Mouse (Mus musculus): ENCODE data around the gene Gm14180. TPM values are rescaled to one million over a fixed set of nuclear protein-coding genes. Genes with fewer than 3 reads are reported as not detected.

Gm14180 gene
- polyA plus RNA-seq (2012; rRNA removed; ENCODE audit: low replicate concordance): not detected in 2 replicates

GRCm38 (mm10) chr11:99734190-99734589 lies at the start of gene Gm14180:
Gm14180 (minus strand) TSS chr11:99734290.

GRCm38 (mm10) chr11:99780604-99781003 lies 46.5 kb upstream of the Gm14180 start, which contains the start of gene Krtap4-8:
Krtap4-8 (minus strand) TSS chr11:99780704.

GRCm38 (mm10) chr11:99772813-99773212 lies 38.7 kb upstream of the Gm14180 start, which contains the start of gene Gm11595:
Gm11595 (minus strand) TSS chr11:99772913.

DNA sequence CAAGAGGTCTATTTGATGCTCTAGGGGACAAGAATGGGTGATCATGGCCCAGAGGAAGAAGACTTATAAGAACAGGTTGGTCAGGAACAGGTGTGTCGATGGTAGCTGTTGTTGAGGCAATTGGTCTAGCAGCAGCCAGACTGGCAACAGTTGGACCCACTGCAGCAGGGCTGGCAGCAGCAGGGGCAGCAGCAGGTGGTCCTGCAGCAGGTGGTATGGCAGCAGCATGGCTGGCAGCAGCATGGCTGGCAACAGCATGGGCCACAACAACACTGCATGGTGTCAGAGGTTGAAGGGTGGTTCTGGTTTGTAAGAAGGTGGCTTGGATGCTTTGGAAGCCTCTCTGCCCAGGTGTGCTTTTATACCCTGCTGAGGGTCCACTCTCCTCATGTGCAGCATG lies 43.6 kb downstream of the Gm14180 start, which contains the start of gene Gm14190:
Gene Gm14190 (minus strand): TSS at position 278 of the 400 bp plus-strand sequence.

Other genes starting within 250 kb of the Gm14180 start
- gene Krt23, start 241.2 kb downstream of the Gm14180 start, polyA plus RNA-seq (2012; rRNA removed; ENCODE audit: low replicate concordance): 2.5 and 23.6 TPM in 2 replicates
- gene Krt39, start 213.0 kb downstream of the Gm14180 start, polyA plus RNA-seq (2012; rRNA removed; ENCODE audit: low replicate concordance): not detected in 2 replicates
- gene Krt40, start 191.1 kb downstream of the Gm14180 start, polyA plus RNA-seq (2012; rRNA removed; ENCODE audit: low replicate concordance): not detected in 2 replicates
- gene Krtap3-3, start 183.4 kb downstream of the Gm14180 start, polyA plus RNA-seq (2012; rRNA removed; ENCODE audit: low replicate concordance): not detected in 2 replicates
- not detected in 2 replicates for gene Krtap3-2, start 177.4 kb downstream of the Gm14180 start, polyA plus RNA-seq (2012; rRNA removed; ENCODE audit: low replicate concordance)
- not detected in 2 replicates for gene Gm11939, start 174.8 kb downstream of the Gm14180 start, polyA plus RNA-seq (2012; rRNA removed; ENCODE audit: low replicate concordance)
- 0.21 TPM in 1 of 2 replicates, not detected in the other for gene Krtap3-1, start 167.7 kb downstream of the Gm14180 start, polyA plus RNA-seq (2012; rRNA removed; ENCODE audit: low replicate concordance)
- not detected in 2 replicates for gene Krtap1-5, start 153.3 kb downstream of the Gm14180 start, polyA plus RNA-seq (2012; rRNA removed; ENCODE audit: low replicate concordance)
- gene Krtap1-4, start 150.6 kb downstream of the Gm14180 start, polyA plus RNA-seq (2012; rRNA removed; ENCODE audit: low replicate concordance): not detected in 2 replicates
- not detected in 2 replicates for gene Krtap1-3, start 143.0 kb downstream of the Gm14180 start, polyA plus RNA-seq (2012; rRNA removed; ENCODE audit: low replicate concordance)
- gene Krtap9-3, start 136.2 kb downstream of the Gm14180 start, polyA plus RNA-seq (2012; rRNA removed; ENCODE audit: low replicate concordance): not detected in 2 replicates
- not detected in 2 replicates for gene Gm11938, start 131.0 kb downstream of the Gm14180 start, polyA plus RNA-seq (2012; rRNA removed; ENCODE audit: low replicate concordance)
- gene Gm11937, start 124.1 kb downstream of the Gm14180 start, polyA plus RNA-seq (2012; rRNA removed; ENCODE audit: low replicate concordance): not detected in 2 replicates
- 0.27 TPM in 1 of 2 replicates, not detected in the other for gene Krtap2-4, start 119.4 kb downstream of the Gm14180 start, polyA plus RNA-seq (2012; rRNA removed; ENCODE audit: low replicate concordance)
- not detected in 2 replicates for gene Gm11562, start 113.9 kb downstream of the Gm14180 start, polyA plus RNA-seq (2012; rRNA removed; ENCODE audit: low replicate concordance)
- not detected in 2 replicates for gene Krtap4-1, start 106.1 kb downstream of the Gm14180 start, polyA plus RNA-seq (2012; rRNA removed; ENCODE audit: low replicate concordance)
- not detected in 2 replicates for gene Krtap4-2, start 99.2 kb downstream of the Gm14180 start, polyA plus RNA-seq (2012; rRNA removed; ENCODE audit: low replicate concordance)
- gene Krtap4-7, start 90.2 kb downstream of the Gm14180 start, polyA plus RNA-seq (2012; rRNA removed; ENCODE audit: low replicate concordance): not detected in 2 replicates
- gene Gm11555, start 84.1 kb downstream of the Gm14180 start, polyA plus RNA-seq (2012; rRNA removed; ENCODE audit: low replicate concordance): not detected in 2 replicates
- not detected in 2 replicates for gene Gm11563, start 75.3 kb downstream of the Gm14180 start, polyA plus RNA-seq (2012; rRNA removed; ENCODE audit: low replicate concordance)
- gene Krtap4-6, start 68.3 kb downstream of the Gm14180 start, polyA plus RNA-seq (2012; rRNA removed; ENCODE audit: low replicate concordance): not detected in 2 replicates
- not detected in 2 replicates for gene Gm14190, start 43.5 kb downstream of the Gm14180 start, polyA plus RNA-seq (2012; rRNA removed; ENCODE audit: low replicate concordance)
- not detected in 2 replicates for gene Gm11595, start 38.6 kb upstream of the Gm14180 start, polyA plus RNA-seq (2012; rRNA removed; ENCODE audit: low replicate concordance)
- not detected in 2 replicates for gene Krtap4-8, start 46.4 kb upstream of the Gm14180 start, polyA plus RNA-seq (2012; rRNA removed; ENCODE audit: low replicate concordance)
- gene Krtap4-9, start 50.9 kb upstream of the Gm14180 start, polyA plus RNA-seq (2012; rRNA removed; ENCODE audit: low replicate concordance): not detected in 2 replicates
- gene Gm11596, start 59.2 kb upstream of the Gm14180 start, polyA plus RNA-seq (2012; rRNA removed; ENCODE audit: low replicate concordance): not detected in 2 replicates
- gene Gm11569, start 64.6 kb upstream of the Gm14180 start, polyA plus RNA-seq (2012; rRNA removed; ENCODE audit: low replicate concordance): not detected in 2 replicates
- gene Gm11554, start 70.2 kb upstream of the Gm14180 start, polyA plus RNA-seq (2012; rRNA removed; ENCODE audit: low replicate concordance): not detected in 2 replicates
- not detected in 2 replicates for gene Krtap4-13, start 75.6 kb upstream of the Gm14180 start, polyA plus RNA-seq (2012; rRNA removed; ENCODE audit: low replicate concordance)
- gene Gm11564, start 81.4 kb upstream of the Gm14180 start, polyA plus RNA-seq (2012; rRNA removed; ENCODE audit: low replicate concordance): not detected in 2 replicates
- gene 2300003K06Rik, start 103.8 kb upstream of the Gm14180 start, polyA plus RNA-seq (2012; rRNA removed; ENCODE audit: low replicate concordance): not detected in 2 replicates
- gene Krtap4-16, start 117.3 kb upstream of the Gm14180 start, polyA plus RNA-seq (2012; rRNA removed; ENCODE audit: low replicate concordance): 1.4 TPM in 1 of 2 replicates, not detected in the other
- not detected in 2 replicates for gene Gm11568, start 123.6 kb upstream of the Gm14180 start, polyA plus RNA-seq (2012; rRNA removed; ENCODE audit: low replicate concordance)
- gene Gm11559, start 130.2 kb upstream of the Gm14180 start, polyA plus RNA-seq (2012; rRNA removed; ENCODE audit: low replicate concordance): not detected in 2 replicates
- not detected in 2 replicates for gene Krtap9-1, start 139.1 kb upstream of the Gm14180 start, polyA plus RNA-seq (2012; rRNA removed; ENCODE audit: low replicate concordance)
- gene Gm11567, start 144.9 kb upstream of the Gm14180 start, polyA plus RNA-seq (2012; rRNA removed; ENCODE audit: low replicate concordance): not detected in 2 replicates
- gene Krtap31-1, start 173.6 kb upstream of the Gm14180 start, polyA plus RNA-seq (2012; rRNA removed; ENCODE audit: low replicate concordance): not detected in 2 replicates
- not detected in 2 replicates for gene Gm11565, start 180.5 kb upstream of the Gm14180 start, polyA plus RNA-seq (2012; rRNA removed; ENCODE audit: low replicate concordance)
- not detected in 2 replicates for gene Krtap31-2, start 202.0 kb upstream of the Gm14180 start, polyA plus RNA-seq (2012; rRNA removed; ENCODE audit: low replicate concordance)
- gene Krtap9-5, start 214.2 kb upstream of the Gm14180 start, polyA plus RNA-seq (2012; rRNA removed; ENCODE audit: low replicate concordance): not detected in 2 replicates
- gene Krtap29-1, start 244.8 kb upstream of the Gm14180 start, polyA plus RNA-seq (2012; rRNA removed; ENCODE audit: low replicate concordance): not detected in 2 replicates